Mouse (Mus musculus): ENCODE measurements at regions not wholly inside any gene's neighbourhood (a gene's known extent, or its start where the extent isn't known, plus 50 kb on each side); places are given as distances from the start of the nearest gene placed in this dataset.
"Not testable (repeated sequence)": the region's sequence is repeated elsewhere in the genome, so short reads cannot be mapped to it uniquely, and the experiment has no call there.

DNA sequence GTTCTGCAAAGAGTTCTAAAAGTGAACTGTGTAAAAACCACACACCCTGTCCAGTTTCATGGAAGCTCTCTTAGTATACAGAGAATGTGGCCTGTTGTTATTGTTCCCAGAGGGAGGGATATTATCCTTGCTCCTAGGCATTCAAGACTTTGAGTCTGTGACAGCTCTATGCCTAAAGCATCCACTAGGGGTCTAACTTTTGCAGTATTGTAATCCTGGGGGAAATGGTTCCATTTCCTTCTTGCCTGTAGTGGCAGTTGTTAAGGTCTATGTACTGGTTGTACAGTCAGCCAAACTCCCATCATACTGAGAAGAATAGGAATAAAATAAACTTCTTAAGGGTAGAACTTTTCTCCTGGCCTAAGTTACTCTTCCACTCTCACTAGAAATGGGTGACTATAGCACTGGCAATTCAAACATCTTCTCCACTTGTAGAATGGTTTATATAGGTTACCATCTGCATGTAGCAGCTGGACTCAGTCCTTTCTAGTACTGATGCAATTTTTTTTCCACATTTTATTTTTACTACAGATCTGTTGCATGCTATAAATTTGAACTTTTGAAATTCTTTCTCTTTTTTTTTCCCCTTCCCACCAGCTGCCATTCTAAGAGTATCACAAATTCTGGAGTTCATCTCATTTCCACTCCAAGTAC lies 51.4 kb upstream of the Dpt start:
- intact Hi-C loops (cut with DNase I) = loop anchor here (5.0 kb wide), 2 partner anchors 152 to 377 kb away; no protein-coding TSS in a partner anchor
- peak; percentile 57 for DNase-seq

DNA sequence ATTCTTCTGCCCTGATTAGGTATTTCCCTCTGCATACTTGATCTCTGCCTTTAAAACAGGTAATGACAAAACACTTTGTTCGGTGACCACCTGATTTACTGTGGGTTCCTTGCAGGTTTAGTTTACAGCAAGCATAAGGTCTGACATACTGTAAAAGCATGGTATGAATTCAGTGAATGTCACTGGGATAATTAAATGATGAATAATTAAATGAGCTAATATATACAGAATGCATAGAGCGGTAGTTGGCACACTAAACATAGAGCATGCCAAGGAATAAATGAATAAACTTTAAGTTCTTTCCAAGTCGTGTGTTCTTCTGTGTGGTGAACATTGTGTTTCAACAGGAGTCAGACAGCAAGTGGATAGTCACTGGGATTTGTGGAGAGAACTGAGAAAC lies 51.9 kb upstream of the Dpt start:
- DNase-seq = no peak
- intact Hi-C loops (cut with DNase I) = no loop called here

DNA sequence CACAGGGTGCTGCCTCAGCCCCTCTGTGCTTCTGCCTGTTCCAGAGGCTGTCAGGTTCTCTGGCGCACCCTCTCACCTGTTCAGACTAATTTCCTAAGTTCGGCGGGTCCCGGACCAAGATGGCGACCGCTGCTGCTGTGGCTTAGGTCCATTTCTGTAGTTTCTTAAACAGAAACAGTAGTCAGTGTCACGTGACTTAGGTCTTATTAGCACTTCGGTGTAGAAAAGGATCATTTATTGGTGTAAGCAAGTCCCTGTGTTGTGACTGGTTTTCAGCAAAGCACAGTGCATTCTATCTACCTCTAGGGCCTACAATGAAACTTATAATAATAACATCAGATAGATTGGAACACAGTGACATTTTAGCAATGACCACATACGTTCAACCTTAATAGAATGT lies 53.5 kb upstream of the Dpt start:
- DNase-seq; intact Hi-C loops (cut with DNase I): not testable (repeated sequence)

DNA sequence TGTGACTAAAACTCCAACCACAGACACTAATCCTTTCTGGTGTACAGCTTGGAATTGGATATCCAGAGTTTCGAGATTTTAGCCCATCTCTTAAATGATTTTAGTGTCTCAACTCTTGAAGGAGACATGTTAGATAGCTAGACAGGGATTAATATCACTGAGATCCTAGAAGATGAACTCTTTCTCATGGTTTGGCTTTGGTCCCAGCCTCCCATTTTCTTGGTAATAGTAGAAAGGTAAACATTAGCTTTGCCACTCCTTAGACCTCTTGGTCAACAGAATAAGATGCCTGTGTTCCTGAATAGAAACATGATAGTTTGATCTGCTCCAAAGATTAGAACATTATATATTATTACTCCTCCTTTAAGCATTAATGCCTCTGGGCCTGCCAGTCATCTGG lies 60.8 kb upstream of the Dpt start:
- DNase-seq = no peak
- intact Hi-C loops (cut with DNase I) = no loop called here

DNA sequence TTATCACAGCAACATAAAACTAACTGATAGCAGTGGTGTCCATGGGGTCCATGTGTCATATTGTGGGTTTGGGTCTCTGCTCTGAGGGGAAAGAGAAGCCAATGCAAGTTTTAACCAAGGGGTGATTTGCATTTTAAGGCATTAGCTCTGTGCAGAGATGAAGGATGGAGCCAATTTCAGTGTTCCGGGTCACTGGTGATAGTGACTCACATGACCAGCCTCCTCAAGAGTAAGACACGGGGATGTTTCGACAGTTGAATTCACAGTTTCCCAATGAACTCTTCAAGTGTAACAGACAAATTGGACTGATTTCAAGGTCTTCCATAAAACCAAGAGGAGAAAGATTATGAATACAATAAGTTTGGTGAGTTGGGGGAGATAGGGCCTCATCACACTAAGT lies 62.7 kb upstream of the Dpt start:
- DNase-seq = no peak
- intact Hi-C loops (cut with DNase I) = no loop called here

DNA sequence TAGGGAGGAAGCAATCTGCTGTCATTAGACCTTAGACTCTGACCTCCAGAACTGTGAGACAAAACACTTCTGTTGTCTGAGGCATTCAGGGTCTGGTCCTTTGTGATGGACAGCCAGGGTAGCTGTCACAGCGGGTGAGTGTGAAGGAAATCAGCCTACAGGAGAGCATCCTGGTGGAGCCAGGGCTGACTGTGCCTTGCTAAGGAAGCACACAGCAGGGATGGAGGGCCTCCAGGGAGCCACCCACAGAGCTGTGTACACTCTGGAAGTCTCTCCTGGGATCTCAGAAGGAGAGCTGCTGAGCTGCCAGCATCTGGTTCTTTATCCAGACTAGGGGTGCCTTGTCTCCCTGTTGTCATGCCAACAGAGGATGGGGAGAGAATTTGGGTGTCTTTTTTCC lies 74.4 kb upstream of the Dpt start:
- DNase-seq = no peak
- intact Hi-C loops (cut with DNase I) = no loop called here

DNA sequence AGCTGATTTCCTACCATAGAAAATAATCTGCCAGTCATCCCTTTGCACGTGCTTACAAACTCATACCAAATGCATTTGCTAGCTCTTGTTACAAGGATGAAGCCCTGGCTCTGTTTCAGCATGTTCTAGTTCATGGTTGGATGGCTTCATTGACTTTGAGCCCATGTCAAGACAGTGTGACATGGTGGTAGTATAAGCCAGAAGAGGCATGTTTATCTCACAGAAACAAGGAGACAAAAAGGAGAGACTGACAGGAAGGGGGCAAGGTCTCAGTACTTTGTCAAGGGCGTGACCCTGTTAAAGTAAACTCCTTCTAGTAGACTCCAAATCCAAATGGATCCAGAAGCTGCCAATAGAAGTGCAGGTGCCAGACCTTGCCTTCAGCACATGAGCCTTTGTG lies 81.5 kb upstream of the Dpt start:
- DNase-seq = no peak
- intact Hi-C loops (cut with DNase I) = no loop called here

DNA sequence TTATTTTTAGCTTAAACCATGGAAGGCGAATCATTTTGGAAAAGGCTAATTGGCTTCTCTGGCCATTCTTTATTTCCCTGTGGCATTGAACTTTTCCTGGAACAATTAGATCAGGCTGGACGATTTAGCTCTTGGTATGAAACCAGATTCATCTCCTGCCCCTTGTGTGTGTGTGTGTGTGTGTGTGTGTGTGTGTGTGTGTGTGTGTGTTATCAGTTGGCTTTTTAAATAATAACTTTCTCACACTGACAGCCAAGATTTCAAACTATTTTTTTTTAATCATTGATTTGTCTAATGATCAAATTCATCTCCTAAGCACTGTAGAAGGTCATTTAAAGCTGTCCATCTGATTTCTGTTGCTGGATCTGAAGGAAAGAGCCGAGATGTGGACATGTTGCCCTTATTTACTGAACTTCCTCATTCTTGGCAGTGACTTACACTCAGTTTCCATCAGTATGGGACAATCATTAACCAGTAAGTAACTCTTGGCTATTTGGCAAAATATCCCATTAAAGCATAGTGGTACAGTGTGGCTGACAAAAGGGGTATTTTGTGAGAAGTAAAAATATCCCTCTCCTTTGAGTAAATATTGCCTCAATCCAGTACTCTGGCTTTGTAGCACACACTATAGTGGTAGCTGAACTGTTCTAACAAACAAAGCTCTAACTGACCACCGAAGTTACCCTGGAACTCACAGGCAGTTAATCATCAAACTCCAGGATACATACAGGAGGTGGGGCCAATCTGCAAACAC lies 82.5 kb upstream of the Dpt start:
- intact Hi-C loops (cut with DNase I) = no loop called here
- no peak for DNase-seq

DNA sequence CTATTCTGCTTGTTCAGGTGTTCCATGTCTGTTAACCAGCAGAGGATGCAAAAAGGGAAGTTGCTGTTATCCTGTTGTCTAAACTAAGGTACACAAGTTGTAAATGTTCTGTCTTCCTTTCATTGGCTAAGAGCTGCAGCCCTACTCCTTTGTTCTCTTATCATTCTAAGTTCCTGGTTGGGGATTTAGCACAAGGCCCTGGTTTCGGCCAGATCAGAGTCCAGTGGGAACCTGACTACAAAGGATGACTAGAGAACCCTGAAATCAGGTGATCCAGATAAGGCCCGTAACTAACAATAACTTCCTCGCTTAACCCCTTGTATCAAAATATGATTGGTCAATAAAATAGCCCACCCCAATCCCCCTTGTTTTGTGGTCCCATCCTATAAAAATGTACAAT lies 83.9 kb upstream of the Dpt start:
- intact Hi-C loops (cut with DNase I) = no loop called here
- no peak for DNase-seq

DNA sequence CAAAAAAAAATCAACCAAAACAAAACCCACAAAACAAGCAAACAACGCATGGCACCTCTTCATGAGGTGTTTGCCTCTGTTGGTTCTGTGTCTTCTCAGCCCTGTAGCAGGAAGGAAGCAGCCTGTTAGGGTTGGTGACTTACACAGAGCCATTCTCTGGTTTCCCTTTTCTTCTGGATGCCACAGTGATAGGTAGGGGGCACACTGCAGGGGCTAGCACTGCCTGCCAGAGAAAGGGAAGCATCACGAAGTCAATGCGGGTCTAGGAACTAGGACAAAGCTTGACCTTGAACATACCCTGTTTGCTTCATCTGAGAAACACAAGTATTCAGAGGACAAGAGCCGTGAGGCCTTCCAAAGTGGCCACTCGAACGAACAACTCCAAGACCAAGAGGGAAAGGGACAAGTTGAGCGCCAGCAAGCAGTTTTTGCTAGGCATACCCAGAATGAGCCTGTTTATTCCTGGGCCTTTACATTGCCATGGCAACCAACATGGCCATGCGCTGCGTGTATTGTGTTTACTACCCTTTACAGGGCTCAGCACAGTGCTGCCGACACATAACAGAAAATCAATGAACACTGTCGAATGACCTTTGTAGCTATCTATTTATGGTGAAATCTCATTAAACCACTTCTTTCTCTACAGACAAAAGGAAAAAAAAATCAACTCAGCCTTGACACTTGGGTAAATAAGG lies 91.9 kb upstream of the Dpt start:
- DNase-seq = no peak
- intact Hi-C loops (cut with DNase I) = no loop called here

DNA sequence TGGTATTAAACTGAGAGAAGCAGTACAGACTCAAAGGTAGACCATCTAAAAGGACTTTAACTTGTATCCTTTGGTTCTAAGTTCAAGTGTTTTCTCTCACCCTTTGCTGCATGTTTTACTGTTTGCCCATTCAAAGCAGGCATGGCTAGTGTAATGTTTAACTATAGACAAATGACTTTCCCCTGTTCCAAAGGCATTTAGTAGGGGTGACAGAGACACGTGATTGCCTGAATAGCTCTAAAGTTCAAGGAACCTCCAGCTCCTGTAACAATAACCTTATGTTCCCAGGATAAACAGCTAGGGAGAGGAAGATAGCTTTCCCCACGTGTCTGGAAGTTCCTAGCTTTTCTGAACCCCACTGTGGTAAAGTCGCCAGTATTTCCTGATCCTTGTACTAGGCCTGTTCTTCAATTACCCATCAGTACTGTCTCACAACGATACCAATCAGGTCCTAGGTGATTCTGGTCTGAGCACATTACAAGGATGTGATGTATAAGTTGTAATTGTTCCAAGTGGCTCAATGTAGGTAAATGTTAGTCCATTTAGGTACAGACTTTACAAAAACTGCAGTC lies 92.8 kb upstream of the Dpt start:
- intact Hi-C loops (cut with DNase I) = no loop called here
- DNase-seq = no peak

DNA sequence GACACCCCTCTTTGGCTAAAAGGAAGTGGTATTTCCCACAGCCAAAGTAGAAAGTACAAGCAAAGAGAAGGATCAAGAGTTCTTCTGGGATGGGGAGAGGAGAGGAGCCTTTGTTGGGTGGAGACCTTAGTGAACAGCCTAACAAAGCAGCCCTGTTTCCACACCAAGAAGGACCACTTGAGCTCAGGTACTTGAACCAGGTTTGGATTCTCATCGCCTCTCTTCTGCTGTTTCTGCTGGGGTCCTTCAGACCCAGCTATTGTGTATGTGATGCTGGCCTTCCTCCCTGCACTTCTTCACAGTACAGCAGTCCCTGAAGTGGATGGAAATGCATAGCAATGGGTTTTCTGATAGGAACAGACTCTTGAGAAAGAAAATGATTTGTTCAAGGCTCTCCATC lies 106.4 kb upstream of the Dpt start:
- intact Hi-C loops (cut with DNase I) = no loop called here
- DNase-seq = no peak

DNA sequence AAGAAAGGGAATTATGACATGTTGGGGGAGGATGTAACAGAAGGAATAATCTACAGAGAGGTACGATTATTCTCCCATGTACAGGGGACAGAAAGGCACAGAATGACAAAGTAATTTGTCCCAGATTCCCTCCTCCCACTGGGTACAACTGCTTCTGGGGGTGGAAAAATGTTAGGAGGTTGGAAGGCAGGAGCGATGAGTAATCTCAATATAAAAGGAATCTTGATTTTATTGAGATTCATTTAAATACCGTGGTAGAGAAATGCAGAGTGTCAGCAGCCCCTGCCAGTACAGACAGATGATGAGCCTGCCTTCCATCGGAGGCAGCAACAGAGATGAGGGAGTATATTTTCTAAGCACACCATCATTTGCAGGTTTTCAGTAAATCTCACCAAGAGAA lies 107.1 kb upstream of the Dpt start:
- intact Hi-C loops (cut with DNase I) = no loop called here
- no peak for DNase-seq

DNA sequence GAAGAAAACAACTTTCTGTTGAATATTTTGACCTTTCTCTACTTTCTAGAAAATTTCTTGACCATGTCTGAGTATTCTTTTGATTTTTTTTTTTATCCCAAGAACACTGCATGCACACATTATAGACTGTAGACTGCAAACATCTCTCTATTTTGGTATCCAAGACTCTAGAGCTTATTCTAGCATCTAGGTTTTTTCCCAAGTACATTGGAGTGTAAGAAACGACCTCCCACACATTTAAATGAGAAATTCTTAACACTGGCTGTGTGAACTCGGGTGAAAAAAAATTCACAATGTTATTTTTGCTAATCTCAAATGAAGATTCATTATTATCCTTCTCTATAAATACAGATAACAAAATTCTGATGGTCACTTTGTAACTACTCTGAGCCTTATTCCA lies 112.0 kb upstream of the Dpt start:
- no peak for DNase-seq
- intact Hi-C loops (cut with DNase I) = no loop called here

DNA sequence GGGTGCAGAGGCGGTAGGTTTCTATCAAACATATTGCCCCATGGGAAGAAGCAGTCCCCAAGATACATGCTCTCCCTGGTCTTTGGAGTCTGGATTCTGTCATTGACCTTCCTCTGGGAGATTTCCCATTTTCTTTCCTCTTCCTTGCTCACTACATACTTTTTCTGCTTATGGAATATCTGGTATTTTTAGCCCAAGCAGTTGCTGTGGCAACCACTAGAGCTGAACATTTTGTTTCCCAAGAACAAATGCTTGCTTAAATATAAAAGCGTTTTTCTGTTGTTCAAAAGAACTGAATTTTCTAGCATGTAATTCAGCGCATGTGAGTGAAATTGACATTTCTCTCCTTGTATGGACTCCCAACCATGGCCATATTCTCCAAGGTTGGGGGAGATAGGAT lies 112.7 kb upstream of the Dpt start:
- intact Hi-C loops (cut with DNase I) = no loop called here
- no peak for DNase-seq

DNA sequence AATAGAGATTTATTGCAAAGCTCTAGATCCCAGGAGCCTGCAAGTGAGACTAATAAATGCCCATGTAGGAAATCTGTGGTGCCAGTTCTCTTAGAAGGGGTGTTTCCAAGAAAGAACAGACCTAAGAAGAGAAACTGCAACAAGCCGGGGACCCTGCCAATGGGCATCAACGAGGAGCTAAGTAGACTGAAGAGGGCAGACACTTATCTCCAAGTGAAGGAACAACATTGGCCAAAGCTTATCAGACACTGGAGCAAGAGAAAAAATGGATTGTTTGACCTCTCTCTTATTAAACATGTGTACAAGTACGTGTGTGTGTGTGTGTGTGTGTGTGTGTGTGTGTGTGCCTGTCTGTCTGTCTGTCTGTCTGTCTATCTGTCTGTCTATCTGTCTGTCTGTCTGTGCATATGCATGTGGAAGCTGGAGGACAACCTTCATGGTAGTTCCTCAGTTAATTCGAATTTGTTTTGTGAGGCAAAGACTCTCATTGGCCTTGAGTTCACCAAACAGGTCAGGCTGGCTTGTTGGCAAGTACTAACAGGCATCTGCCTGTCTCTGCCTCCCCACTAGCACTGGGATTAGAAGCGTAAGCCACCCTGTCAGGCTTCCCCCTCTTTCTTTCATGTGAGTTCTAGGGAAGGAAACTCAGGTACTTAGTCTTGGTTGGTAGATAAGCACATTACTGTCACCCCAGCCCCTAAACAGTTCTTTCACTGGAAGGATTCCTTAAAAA lies 113.4 kb upstream of the Dpt start:
- DNase-seq = peak in 1 of 2 experiments; percentile 5
- intact Hi-C loops (cut with DNase I) = no loop called here

DNA sequence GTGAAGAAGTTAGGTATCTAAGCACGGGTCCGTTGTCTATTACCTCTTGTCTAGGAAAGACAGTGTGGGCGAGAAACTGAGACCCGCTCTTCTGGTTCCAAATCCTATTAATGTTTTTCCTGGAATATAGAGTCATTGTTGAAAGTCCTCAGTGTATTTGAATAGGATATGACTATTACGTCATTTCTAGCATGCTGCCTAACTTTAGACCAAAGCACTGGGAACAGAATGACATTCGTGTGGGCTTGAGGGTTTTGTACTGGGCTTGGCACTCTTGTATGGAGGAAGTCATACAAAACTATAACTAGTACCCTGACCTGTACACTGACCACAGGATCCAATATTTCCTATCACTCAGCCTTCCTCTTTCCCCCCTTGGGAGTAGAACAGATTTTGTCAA lies 114.0 kb upstream of the Dpt start:
- intact Hi-C loops (cut with DNase I) = no loop called here
- DNase-seq = no peak

DNA sequence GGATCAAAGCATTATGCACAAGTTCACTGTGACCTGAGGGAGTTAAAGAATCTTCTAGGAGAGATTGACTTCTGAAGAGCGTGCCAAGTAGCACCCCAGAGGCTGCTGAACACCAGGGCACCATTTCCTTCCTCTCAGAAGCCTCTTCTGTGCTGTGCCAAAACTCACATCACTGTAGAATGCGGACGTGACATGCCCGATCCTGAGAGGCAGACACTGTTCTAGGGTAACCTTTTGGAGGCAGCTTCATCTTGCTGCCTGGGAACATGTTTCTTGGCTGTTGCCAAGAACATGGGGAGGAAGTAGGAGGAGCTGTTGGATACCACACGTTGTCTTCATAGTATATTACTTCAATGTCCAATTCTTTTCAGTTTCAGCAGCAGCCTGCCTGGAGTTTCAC lies 114.9 kb upstream of the Dpt start:
- peak; percentile 11 to 26 for DNase-seq
- intact Hi-C loops (cut with DNase I) = no loop called here

DNA sequence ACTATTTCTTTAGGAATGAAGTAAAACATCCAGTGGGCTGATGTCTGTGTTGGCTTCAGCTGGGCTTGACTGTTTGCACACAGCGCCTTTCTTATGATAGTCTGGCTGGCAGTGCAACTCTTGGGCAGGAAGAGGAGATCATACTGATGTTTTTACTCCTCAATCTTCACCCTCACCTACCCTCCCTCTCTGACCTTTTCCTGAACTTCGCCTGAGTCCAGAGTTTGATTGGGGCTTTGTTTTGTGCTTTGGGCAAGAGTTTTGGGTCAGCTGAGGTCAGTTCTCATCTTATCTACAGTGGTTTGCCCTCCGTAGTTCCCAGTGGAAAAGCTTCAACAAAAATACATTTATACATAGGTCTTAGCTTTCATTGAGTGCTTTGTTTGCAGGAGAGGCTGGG lies 118.1 kb upstream of the Dpt start:
- intact Hi-C loops (cut with DNase I) = no loop called here
- peak in 1 of 2 experiments; percentile 4 for DNase-seq

DNA sequence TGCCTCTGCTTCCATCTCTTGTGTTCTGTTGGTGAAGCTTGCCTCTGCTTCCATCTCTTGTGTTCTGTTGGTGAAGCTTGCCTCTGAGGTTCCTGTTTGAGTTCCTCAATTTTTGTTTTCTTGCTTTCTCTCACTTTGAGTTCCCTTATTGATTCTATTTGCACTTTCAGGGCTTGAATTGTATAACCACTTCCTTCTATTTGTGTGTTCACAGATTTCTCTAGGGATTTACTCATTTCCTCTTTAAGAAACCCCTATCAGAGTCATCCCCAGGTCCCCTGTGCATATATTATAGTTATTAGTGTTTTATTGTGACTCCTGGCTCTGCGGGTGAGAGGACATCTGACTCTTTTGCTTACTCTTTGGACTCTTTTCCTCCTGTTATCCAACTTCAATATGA lies 144.2 kb upstream of the Dpt start:
- DNase-seq = no peak
- intact Hi-C loops (cut with DNase I) = no loop called here

DNA sequence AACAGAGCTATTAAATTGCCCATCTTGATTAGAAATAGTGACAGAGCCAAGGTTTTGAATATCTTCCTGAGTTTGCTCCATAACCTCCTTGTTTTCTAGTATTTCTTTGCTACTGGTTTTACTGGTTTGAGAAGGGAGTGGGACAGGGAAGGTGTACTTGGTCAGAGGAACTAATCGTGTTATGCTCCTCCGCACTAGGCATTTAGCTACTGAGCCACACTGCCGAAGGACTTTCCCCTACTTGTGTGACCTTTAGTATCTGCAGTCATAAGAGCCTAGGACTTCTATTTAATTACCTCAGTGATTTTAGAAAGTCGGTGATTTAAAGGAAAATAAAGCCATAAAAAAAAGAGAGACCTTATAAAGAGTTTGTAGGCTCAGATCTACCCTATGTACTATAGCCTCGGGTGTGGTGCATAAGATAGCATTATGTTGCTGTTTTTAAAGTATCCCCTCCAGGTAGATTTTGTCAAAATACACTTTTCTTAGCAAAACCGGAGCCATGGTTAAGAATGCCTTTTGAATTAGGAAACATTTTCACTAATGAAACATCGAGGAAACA lies 158.5 kb upstream of the Dpt start:
- DNase-seq = no peak
- intact Hi-C loops (cut with DNase I) = no loop called here

Data from heart, postnatal 10 days (tissue).